Mouse (Mus musculus): ENCODE results near the gene Xdh.

Xdh gene

DNA sequence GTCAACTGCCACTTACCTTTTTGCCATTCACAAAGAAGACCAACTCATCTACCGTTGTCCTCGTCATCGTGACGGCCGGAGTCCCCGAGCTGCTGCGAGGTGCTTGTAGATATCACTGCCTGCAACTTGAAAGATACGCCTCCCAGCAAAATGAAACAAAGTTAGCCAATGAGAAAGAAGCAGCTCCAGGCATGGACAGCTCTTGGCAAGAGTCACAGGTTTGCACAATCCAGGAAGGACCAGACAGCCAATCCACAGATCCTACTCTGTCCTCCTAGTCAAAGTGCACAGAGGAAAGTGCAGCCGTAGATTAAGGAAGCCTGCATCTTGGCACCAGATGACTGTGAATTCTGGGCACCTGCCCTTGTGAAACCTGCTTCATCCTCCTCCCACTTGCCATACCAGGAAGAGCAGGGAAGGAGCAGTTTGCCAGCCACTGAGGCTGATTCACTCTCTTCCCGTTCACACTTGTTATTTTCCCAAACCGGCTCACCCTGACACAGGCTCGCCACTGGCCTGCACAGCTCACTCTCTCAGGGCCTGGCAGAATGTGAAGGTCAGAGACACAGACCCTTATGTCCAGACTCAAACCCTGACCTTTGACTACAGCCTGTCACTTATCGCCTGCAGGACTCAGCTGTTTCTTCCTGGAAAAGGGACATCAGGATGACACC, at the start of gene Xdh:
Gene Xdh, minus strand, starts transcription at position 135 of the 674 bp plus-strand sequence.
- DNase-seq (ENCODE audit: low read depth): peak; percentile 46

DNA sequence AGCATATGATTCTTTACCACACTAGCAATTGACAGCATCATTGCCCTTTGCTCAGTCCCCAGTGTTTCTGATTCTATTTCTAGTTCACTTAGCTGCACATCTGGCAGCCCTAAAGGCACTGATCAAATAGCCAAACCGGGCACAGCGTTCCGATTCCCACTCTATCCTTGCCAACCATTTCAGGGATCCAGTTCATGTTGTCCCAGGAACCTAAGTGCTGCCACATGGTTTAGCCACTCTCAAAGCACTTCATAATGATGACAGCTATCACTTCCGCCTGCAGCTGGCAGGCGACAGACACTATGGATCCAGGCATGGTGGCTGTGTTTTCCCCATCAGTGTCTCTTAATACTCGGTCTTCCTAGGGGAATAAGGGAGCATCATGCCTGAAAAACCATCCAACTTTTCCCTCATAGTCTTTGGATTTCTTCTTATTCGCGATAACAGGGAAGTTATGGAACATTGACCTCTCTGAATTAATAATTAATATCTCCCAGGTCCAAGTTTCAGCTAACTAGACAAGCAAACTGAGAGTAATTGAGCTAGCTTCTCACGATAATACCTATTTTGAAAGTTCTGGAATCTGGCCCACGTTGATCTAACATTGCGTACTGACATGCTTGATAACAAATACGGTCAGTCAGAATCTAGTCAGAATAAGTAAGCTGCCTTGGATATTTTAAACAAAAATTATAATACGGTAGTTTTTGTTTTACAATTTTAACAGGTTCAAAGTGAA, 46.1 kb upstream of the Xdh start:
- no peak for DNase-seq (ENCODE audit: low read depth)

DNA sequence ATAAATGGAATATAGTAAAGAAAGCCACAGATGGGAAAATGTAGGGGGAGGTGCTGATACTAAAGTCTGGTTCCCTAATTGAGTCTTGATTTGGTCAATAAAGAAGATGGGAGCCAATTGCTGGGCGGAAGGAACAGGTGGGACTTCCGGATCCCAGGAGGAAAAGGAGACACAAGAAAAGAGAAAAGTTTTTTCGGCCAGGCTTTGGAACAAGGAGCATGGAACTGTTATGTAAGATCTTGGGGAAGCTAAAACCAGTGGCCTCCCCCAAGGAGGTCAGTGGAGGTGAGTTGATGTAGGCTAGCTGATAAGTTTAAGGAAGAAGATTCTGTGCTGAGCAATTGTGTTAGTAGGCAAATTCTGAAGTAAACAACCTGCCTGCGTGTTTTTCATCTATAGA, 41.3 kb upstream of the Xdh start:
- DNase-seq (ENCODE audit: low read depth): no peak

DNA sequence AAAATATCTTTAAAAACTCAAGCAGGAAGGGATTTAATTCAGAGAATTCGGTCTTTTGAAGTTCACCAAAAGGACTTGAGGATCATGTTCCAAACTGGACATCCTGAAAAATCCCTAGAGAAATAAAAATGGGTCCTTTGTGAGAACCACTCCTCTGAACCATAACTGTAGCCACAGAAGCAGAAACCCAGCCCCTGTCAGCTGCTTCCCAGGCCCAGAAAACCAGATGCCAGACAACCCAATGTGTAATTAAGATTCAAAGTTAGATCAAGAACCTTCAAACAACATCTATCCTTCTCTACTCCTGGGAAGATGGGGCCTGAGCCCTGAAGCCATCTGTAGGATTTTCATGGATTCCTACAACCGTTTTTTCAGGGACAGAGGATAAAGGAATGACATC, 36.6 kb upstream of the Xdh start:
- DNase-seq (ENCODE audit: low read depth): no peak

DNA sequence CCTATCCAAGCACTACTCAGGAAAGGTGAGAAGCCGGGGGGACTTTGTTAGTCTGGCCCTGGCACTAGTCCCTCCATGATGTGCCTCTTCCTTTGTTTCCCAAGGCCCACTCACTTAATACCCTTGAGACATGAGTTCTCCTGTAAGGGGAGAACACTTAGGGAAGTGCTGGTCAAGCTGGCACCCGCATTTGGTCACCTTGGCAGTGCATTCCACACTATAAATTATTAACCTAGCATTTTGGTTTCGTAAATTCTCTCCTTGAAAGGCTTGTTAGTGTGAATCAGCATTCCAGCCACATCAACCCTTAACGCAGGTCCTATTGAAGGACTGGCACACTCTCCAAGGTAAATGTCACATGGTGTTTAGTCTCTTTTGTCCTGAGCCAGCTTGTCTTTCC, 35.9 kb upstream of the Xdh start:
- no peak for DNase-seq (ENCODE audit: low read depth)

DNA sequence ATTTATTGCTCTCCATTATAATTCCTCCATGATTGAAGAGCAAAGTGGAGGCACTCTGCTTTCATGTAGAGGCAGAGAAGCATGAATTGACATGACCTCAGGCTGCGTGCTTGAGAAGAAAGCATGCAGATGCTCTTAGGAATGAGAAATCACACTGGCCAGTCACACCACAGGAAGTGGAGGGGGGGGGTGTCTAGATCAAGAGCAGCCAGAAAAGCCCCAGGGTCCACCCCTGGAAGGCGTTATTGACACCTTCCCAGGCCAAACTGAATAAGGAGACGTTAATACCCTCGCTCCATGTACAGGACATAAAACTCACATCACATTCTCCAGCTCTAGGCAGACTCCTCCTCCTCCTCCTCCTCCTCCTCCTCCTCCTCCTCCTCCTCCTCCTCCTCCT, 34.5 kb upstream of the Xdh start:
- no peak for DNase-seq (ENCODE audit: low read depth)

DNA sequence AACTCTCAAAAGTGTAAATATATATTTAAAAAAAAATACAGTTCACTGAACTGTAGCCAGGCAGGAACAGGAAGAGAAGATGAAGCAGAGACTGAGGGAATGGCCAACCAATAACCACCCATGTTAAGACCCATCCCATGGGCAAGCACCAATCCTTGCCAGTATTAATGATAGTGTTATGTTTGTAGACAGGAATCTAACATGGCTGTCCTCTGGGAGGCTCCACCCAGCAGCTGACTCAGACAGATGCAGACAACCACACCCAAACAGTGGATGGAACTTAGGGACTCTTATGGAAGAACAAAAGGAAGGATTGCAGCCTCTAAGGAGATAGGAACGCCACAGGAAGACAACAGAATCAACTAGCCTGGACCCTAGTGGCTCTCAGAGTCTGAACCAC, 32.9 kb upstream of the Xdh start:
- DNase-seq (ENCODE audit: low read depth): no peak

DNA sequence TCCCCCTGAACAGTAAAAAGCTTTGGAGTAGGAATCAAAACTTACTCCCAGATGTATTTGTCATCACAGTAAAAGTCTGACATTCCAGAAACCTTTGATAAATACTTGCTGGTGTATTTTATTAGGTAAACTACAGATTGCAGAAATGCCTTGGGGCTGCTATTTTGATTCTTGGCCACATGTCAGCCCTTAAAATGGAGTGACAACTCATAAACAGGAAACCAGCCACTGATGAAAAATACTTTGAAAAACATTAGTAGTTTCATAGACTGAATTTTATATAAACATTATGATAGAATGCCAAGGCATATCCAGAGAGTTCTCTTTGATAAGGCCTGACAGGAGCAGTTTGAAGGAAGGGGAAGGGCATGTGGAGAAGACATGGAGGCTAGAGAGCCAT, 26.1 kb upstream of the Xdh start:
- no peak for DNase-seq (ENCODE audit: low read depth)

DNA sequence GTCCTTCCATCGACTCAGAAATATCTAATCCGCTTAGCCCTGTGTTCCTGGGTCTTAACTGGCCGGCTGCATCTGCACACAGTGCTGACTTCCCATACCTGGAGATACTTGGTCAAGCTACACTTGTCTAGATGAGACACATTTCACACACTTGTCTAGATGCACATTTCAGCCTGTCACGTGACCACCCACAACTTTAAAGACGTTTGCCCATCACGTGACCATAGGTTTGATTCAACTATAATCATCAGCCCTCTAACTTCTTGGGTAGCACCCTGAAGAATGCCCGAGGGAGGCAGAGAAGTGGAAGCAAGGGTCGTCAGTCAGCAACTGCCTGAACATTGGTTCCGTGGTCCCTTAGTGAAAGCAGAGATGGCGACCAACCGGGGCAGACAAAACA, 22.7 kb upstream of the Xdh start:
- DNase-seq (ENCODE audit: low read depth): no peak

DNA sequence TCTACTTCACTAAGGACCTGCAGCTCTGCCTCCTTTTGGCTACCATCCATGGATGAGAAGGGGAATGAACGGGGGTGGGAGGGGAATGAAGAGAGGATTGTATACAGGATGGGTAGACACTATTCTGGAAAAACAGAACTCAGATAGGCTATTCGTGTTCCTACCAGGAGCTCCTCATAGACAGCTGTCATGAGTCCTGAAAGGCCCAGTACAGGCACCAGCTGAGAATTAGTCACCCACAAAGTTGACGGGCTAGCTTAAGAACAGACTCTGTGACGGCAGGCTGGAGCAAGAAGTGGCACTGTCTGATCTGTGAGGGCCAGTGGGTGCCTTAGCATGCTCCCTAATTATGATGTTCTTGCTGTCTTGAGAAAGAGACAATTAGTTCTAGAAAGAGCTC, 21.3 kb upstream of the Xdh start:
- DNase-seq (ENCODE audit: low read depth): no peak

DNA sequence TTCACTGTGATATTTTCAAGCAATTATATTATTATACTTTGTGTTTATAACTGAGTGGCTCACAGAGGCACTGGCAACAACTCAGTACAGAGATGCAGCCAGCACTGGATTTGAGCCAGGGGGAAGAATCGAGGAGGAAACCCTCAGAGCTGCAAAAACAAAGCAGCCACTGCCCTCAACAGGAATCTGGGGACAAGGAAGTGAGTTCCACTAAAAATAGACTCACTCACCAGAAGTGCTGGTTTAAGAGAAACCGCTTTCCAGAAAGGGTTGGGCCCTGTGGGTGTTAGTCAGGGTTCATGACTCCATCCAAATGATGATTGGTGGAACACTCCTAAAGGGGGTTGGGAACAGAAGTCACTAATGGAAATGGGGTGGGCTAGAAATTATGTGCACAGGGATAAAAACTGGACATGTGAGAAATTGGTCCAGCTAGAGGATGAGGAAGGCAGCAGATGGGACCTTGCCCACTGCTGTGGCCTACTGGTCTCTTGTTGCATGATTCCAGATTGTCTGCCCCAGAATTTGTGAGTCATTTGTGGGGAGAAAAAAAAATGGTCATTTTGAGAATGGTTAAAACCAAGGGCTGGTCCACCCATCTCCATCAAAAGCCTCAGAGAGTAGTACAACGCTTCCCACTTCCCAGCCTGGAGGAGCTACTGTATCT, 20.5 kb upstream of the Xdh start:
- DNase-seq (ENCODE audit: low read depth): no peak

DNA sequence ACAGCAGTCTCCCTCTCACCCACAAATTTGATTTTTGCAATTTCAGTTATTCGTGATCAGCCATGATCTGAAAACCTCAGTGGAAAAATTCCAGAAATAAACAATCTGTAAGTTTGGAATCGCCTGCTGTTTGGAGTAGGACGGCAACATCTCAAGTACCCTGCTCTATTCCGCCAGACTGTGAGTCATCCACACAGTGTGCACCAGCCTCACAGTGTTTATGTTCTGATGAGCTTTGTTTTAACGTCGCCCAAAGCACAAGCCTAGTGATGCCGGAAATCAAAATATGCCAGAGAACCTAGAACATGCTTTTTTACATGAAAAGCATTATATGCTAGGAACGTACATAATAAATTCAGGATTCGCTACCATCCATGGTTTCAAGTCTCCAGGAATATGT, 14.9 kb upstream of the Xdh start:
- DNase-seq (ENCODE audit: low read depth): no peak

DNA sequence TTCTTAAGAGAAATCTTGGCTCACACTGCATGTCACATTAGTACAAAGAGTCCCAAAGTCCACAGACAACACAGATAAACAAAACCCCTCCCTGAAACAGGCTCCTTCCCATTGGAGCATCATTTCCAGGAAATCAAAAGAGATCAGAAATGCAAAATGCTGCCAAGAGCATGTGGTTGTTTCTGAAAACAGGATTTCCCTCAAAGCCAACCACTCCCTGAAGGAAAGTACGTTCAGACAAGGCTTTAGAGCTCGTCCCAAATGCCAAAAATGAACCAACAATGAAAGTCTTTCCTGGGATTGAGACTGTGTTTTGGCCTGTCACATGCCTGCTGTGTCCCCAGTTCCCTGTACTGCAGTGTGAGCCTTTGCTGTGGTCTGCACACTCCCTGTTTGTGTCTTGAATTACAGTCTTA, 12.6 kb upstream of the Xdh start:
- DNase-seq (ENCODE audit: low read depth): no peak

DNA sequence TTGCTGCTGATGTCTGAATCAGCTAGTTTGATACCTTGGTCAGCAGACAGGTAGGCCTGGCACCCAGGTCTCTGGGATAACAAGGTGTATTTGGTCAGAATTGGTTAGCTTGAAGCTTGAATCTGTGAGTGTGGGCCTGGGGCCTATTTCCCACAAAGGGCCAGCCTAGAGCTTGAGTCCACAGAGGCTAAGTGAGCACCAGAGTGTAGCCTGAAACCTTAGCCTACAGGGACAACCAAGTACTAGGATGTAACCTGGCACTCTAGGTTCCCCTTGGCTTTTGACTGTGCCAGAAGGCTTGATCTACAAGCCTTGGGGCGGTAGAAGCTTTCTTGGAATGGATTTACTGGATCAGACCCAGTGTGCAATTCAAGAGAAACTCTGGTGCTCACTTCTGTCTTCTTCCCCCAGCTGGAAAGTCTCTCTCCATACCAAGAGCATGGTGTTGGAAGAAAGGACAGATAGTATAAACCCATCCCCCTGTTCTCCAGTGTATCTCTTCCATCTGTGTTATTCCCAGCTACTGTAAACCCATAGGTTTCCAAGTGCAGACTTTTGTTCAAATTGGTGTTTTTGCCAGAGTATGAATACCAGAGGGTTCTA, 11.9 kb upstream of the Xdh start:
- DNase-seq (ENCODE audit: low read depth): no peak

DNA sequence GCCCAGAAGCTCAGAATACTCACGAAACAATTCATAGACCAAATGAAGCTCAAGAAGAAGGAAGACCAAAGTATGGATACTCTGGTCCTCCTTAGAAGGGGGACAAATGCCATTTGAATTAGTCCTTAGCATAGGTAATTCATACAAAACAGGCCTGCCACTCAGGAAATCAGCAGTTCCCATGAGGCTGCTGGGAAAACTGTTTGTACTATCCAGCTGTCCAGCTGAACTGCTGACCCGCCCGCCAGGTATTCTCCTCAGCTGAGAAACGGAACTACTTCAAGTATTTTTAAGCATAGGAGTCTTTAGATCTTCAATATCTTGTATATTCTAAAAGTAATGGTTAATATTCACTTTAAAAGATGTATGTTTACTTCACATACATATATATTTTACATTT, 10.7 kb upstream of the Xdh start:
- DNase-seq (ENCODE audit: low read depth): no peak

DNA sequence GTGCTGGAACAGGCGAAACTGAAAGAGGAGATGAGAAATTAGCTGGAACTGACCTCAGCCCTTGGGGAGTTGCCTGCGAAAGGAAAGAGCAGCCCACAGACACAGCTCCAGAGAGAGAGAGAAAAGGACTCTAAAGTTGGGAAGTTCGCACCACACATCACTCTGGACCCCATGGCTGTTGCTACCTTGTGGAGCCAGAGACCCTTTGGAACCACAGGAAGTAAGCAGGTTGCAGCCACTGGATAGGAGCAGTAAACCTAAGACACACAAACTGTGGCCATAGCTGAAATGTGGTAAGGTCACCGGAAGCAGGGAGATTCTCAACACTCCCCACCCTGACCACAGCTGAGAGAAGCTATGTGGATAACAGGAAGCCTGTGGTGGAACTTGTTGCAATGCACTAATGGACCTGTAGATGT, 2.1 kb upstream of the Xdh start:
- peak; percentile 73 for DNase-seq (ENCODE audit: low read depth)

DNA sequence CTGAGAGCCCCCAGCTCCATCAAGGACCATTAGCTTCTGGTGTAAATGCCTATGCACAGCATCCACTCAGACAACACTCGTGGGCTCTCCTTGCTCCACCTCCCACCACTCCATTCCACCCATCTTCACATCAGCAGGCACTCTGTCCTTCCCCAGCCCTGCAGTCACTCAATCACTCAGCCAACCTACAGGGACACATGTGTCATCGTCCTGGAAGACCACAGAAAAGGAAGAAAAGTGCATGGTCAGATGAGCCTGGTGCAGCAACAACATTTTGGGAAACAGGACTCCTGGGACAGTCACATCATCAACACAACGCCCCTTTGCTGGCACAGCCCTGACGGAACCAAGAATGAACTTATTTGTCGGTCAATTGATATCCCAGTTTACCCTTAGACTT, 974 bp upstream of the Xdh start:
- peak; percentile 13 for DNase-seq (ENCODE audit: low read depth)

DNA sequence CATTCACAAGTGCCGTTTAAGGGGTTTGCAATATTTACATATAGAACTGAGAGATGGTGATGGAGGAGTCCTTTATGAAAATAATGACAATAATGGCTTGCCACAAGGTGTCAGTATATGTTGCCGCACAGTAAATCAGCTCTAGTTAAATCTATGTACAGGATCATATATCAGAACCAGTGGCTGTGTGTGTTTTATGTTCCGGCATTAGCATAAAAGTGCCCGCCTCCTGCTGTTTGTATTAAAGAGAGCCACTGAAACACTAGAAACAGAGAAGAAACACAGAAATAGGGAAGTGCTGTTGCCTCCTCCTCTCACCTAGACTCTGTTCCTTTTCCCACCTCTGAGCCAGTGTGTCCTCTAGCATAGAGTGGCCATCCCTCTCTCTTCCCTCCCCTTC, 498 bp downstream of the Xdh start:
- peak; percentile 59 for DNase-seq (ENCODE audit: low read depth)

DNA sequence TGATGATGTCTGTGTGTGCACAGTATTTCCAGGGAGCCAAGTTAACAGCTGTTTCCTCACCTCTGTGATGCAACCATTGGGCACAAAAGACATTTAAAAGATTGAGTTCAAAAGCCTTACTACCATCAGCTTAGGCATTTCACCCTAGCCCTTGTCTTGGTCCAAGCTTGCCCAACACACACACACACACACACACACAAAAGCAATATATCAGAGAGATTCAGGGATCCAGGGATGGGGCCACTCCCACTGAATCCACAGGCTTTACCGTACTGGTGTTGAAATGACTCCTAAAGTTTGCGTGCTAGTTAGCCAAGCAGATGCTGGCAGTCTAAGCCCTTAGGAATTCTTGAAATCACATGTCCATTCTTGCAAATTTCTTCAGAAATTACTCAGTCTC, 1.2 kb downstream of the Xdh start:
- no peak for DNase-seq (ENCODE audit: low read depth)

DNA sequence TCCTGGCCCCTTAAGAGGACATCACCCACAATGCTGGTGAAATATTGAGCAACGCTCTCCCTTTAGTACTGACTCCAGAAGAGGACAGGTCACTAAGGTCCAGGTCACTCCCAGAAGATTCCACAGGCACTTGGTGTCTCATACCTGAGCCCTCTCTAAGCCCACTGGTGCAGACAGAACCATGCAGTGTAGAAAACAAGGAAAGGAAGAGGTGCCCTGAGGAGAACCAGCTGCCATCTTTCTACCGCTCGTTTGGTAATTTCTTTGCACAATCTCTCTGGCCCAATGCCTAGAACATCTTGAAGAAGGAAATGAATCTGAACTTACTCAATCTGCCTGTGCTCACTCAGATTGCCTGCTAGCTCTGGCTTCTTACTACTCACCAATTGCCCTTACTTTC, 2.0 kb downstream of the Xdh start:
- DNase-seq (ENCODE audit: low read depth): no peak

DNA sequence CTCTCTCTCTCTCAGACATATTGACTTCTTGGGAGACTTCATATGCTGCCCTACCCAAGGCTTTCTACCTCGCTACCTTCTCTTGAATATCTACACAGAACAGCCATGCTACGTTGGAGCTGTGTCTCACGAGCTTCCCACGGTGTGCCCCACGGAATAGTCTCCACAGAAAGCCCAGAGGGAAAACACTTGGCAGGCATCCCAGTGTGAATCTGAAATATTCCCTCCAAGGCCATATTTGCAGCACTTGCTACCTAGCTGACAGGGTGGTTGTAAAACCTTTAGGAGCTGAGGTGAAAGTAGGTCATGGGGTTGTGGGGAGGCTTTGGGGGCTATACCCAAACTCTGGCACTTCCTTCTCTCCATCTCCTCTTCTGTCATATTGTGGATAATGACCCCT, 3.1 kb downstream of the Xdh start:
- DNase-seq (ENCODE audit: low read depth): no peak

DNA sequence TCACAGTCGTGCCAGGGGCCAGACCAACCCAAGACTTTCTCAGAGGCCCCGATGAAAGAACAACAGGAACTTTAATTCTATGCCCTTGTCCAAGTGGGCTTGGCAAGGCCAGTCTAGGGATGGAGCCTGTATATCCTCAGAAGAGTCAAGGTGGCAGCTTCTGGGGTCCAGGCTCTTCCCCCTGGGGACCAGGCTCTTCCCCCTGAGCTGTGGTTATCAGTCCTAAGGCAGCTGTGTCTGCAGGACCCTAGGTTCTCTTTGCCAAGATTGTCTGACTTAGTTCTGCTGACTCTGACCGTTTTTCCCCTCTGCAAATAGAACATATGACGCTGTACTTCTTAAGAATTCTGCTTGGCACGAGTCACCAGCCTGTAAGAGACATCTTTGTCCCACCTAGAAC, 5.3 kb downstream of the Xdh start:
- DNase-seq (ENCODE audit: low read depth): no peak

Data from naive thymus-derived CD4-positive, alpha-beta T cell, adult 2 months (primary cell).